Mouse (Mus musculus) lung, postnatal 10 days (tissue): ENCODE measurements around the gene Map2k7.
A peak's percentile ranks its signal among the peaks of the same experiment; 100 is the strongest.

Source experiments
- DNase-seq: peaks from one replicate; pipeline ENCODE4 v3.0.0; 2021

Gene Map2k7

DNA sequence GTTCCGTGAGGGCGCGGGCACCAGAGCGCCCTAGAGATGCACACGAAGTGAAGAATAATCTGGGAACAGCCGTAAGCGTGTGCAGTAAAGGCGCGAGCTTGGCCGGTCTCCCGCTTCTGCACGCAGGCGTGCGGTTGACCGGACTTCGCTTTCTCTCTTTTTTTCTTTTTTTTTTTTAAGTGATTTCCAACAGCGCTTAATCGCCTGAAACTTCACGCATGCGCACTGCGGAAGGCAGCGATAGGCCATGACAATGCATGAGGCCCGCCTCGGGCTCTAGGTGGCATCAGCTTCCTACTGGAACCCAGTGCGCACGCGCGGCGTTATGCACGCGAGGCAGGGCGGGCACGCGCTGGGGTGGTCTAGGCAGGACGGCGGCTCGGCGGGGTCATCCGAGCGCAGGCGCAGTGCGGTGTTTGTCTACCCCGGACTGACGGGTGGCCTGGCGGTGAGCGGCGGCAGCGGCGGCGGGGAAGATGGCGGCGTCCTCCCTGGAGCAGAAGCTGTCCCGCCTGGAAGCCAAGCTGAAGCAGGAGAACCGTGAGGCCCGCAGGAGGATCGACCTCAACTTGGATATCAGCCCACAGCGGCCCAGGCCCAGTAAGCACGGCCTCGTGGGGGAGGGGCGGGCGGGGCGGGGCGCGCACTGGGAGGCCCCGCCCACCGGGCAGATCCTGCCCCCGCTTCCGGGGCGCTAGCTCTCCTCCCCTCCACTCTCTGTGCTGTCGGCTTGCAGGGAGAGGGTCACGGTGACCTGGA lies at the start of gene Map2k7, which contains the start of gene Gm49320:
TSS of gene Map2k7 (plus strand) at position 307 of the 759 bp plus-strand sequence.
TSS of gene Gm49320 (plus strand) at position 432 of the 759 bp plus-strand sequence.
- peak; percentile 100 for DNase-seq

- no peak for DNase-seq
These were observed 49.4 kb upstream of the Map2k7 start for GRCm38 (mm10) chr8:4189031-4189722.

DNA sequence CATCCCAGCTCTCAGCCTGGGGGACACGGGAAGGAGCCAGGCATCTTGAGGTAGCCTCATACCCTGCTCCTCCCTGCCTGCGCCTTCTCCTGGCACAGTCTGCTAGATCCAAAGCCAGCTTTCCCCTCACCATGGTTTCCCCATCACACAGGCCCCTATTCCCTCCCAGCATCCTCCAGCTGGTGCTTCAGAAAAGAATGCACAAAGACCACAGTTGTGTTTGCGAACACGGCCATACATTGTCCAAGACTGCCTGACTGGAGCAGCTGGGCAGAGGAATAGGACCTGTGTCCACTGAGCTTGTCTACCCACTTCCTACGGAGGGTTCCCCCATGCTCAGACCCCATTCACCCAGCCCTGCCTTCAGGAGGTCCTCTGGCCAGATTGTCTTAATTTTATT lies 46.2 kb upstream of the Map2k7 start:
- DNase-seq = no peak

DNA sequence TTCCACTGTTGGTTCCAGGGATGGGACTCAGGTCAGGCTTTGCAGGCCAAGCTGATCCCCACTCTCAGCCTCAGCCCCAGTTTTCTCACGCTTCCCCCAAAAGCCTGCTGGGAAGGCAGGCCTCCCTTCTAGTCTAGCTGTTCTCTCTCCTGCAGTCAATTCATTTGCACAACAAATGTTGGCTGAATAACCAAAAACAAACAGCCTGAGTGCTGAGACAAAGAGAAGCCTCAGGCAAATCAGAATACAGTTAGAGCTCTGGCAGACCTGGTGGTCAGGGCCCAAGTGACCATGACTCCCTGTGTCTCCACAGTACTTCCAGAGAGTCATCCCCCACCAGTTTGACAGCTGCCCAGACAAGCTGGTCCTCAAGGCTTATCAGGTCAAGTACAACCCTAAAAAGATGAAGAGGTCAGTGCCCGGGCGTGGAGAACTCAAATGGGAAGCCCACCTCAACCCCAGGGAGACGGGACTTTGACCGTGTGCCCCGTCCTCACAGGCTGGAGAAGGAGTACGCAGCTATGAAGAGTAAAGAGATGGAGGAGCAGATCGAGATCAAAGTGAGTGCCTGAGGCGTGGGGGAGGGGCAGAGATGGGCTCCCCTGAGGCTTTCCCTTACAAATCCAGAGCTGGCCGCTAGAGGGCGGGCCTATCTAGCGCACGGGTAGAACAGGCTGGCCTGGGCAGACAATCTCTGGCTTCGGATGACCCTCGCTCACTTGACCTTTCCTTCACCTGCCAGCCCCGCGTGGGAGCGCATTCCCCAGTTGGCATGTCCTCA lies 45.5 kb upstream of the Map2k7 start:
- DNase-seq = peak; percentile 92

GRCm38 (mm10) chr8:4193588-4193894 lies 45.0 kb upstream of the Map2k7 start:
- DNase-seq = no peak

DNA sequence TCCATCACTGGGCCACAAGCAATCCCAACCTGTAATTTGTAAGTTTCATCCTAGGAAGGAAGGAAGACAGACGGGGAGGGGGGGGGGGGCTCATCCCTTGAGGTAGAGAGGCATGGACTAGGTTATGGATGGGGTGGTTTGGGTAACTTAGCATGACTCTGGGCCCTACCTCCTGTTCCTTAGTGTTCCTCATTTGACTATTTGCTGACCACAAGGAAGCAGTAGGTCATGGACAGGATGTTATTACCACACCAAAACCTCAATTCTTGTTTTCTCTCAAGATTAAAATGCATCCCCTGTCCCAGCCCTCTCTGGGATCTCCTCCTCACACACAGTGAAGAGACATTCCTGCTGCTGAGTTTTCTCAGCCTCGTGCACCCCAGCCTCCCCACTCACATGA lies 37.2 kb upstream of the Map2k7 start:
- no peak for DNase-seq

DNA sequence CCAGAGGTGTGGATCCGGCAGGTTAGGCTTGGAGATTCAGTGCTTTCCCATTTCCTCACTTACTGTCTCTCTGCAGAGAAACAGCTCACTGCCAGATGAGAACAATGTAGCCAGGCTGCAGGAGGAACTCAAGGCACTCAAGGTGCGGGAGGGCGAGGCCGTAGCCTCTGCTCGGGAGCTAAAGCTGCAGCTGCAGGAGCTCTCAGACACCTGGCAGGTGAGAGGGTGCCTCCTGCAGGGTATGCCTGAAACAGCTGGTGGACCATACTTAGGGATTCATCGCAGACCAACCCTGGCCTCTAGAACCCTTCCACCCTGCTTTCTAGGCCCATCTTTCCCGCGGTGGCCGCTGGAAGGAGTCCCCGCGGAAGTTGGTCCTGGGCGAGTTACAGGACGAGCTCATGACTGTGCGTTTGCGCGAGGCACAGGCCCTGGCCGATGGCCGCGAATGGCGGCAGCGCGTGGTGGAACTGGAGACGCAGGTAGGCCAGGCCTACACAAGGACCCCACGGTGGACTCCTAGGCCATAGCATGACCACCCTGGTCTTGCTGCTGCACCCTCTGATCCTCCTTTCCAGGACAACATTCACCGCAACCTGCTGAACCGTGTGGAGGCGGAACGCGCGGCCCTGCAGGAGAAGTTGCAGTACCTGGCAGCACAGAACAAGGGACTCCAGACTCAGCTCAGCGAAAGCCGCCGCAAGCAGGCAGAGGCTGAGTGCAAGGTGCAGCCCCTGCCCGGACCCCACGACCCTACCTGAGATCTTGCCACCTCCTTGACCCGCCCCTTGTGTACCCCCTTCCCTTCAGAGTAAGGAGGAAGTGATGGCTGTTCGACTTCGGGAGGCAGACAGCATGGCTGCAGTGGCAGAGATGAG lies 33.1 kb upstream of the Map2k7 start:
- DNase-seq = no peak

- no peak for DNase-seq
These were observed 32.1 kb upstream of the Map2k7 start for GRCm38 (mm10) chr8:4206182-4207015.

- no peak for DNase-seq
These were observed 31.6 kb upstream of the Map2k7 start for GRCm38 (mm10) chr8:4207016-4207350.

DNA sequence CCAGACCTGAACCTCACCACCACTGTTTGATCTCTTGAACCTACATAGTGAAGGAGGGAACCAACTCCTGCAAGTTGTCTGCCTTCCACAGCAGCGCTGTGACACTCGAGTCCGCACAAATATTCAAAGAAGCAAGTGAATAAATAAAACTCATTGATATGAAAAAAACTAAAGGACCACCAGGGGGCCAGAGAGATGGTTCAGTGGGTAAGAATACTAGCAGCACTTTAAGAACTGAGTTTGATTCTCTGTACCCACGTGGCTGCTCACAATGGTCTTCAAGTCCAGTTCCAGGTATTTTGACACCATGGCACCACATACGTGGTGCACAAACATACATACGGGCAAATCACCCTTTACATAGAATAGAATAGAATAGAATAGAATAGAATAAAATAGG lies 27.4 kb upstream of the Map2k7 start:
- no peak for DNase-seq

DNA sequence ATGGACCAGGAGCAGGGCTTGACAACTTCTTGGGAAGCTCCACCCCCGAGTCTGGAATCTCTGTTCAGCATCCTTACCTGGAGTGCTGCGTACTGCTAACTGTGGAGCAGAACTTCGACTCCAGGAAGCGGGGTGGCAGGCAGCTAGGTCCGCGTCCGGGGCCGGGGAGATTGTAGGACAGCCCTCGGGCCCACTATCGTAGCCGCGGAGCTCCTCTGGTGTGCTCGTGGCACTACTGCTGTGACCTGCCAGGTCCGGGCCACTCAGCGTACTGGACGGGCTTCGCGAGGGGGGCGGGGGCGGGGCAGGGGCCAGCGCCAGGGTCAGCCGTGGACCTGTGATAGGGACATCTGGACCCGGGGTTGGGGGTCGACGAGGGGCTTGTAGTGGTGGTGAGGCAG lies 25.7 kb upstream of the Map2k7 start:
- DNase-seq = peak; percentile 27

DNA sequence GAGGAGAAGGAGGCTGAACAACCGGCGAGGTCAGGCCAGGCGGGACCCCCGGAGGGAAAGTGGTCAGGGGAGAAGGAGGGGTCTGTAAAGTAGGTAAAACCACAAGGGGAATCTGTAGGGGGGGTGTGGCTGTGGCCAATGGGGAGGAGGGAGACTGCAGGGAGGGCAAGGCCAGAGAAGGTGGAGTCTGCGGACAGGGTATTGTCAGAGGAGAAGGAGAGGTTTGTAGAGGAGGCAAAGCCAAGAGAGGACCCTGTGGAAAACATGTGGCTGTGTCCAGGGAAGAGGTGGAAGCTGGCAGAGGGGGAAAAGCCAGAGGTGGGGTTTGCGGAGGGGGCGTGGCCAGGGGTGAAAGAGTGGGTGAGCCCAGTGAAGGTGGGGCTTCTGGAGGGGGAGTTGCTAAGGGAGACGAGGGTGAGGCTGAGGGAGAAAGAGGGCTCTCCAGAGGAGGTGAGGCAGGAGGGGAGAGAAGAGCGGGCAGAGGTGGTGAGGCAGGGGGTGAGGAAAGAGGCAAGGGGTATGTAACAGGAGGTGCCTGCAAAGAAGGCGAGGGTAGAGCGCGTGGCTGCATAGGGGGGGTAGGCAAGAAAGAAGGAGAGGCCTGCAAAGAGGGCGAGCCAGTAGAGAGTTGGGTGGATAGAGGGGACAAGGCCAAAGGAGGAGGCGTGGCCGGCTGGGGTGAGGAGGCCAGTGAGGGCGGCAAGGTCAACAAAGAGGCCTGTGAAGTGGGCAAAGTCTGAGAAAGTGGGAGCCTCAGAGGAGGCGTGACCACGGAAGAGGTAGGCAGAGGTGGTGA lies 25.1 kb upstream of the Map2k7 start:
- DNase-seq = peak; percentile 83

GRCm38 (mm10) chr8:4214006-4214980 lies 24.2 kb upstream of the Map2k7 start:
- peak; percentile 93 for DNase-seq

- no peak for DNase-seq
These were observed 22.2 kb upstream of the Map2k7 start for GRCm38 (mm10) chr8:4216296-4216695.

DNA sequence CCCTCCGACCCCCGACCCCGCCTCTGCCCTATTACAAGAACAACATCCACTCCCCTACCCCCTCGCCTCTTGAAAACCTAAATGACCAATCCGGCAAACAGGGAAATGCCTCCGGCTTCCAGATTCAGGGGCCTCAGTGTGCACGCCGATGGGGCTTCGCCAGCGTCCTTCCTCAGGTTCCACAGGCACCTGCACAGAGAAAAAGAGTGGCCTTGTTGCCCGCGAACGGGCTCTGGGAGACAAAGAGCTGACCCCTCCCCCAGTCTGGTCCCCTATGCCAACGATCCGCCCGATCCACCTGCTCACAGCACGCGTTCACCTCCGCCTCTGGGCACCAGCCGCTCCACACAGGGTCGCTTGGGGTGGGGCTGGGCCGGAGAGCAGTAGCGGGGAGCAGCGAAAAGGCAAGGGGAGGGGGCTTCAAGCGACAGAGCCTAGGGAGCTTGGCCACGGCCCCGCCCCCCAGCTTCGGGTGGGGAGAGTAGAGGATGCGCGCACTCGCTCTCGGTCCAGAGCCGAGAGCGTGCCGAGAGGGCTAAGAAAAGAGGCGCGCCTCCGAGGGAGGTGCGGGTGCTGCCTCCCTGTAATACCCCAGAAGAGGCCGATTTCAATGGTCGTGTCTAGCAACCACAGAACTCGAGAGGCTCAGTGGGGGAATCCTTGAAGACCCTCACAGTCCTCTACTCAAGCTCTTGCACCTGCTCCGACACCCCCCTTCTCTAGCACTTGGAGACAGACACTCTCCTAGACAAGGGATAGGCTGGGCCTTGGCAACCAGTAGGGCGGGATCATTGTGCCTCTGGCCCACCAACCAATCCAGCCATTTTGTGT lies 21.5 kb upstream of the Map2k7 start, which contains the start of gene Prr36:
TSS of gene Prr36 (minus strand) at position 669 of the 831 bp plus-strand sequence.
- peak; percentile 19 for DNase-seq

GRCm38 (mm10) chr8:4219617-4220016 lies 18.9 kb upstream of the Map2k7 start:
- no peak for DNase-seq

DNA sequence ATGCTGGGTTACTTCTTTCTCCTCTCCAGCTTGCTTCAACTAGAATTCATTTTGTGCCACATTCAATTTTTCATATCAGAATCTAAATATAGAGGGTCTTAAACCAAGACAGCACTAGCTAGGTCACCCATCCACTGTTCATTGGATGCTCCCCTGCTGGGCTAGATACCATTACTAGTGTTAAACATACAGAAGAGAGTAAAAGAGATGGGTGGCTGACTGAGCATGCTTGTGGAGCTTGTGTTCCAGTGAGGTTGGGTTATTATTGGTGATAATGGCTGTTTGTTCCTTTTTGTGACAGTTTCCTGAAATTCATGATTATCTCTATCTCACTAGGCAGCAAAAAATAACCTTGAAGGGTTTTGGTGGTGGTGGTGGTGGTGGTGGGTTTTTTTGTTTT lies 16.5 kb upstream of the Map2k7 start:
- no peak for DNase-seq

- DNase-seq = no peak
These were observed 12.2 kb upstream of the Map2k7 start for GRCm38 (mm10) chr8:4226323-4226722.
